15 mouse cellular contexts compared by ENCODE assay signal in genomic region chr7:137073878-137074277, GRCm38 (mm10).
A peak's percentile ranks its signal among the peaks of the same experiment; 100 is the strongest.
DNase-seq lines count a peak whose midpoint lies in the region; ATAC-seq and TF ChIP-seq lines count a peak whose summit lies in the region.
"Had no signal": no experiment of that assay in that cellular context is flagged by ENCODE, and none has a peak within 500 bp of the region (broad histone marks: within the 10 kb centered on the region; RNA-seq: fewer than 3 reads in every experiment).

No protein-coding gene starts in this region.

- H3K4me3 ChIP-seq in heart, adult 2 months, result no peak overlapping the region
- no peak overlapping the region for H3K4me3 ChIP-seq in heart, embryonic 12.5 days
- H3K4me3 ChIP-seq in lung, postnatal 0 days (ENCODE audit: low read depth, low read length), result no peak overlapping the region
- H3K4me3 ChIP-seq in stomach, embryonic 15.5 days (replicated peaks), result no peak overlapping the region
- no peak overlapping the region for H3K4me3 ChIP-seq in cerebellum, adult 2 months (replicated peaks; ENCODE audit: insufficient read depth, low read depth, low read length)
- no peak overlapping the region for H3K4me3 ChIP-seq in layer of hippocampus, adult 2 months
- H3K4me3 ChIP-seq: forebrain, embryonic 10.5 days; midbrain, embryonic 12.5 days; neural tube, embryonic 13.5 days had no signal

- peaks cover 7% of the 10 kb centered on the region for H3K4me1 ChIP-seq in heart, adult 2 months (ENCODE audit: control insufficient read depth, insufficient read depth, low read length)
- peaks cover 21% of the 10 kb centered on the region for H3K4me1 ChIP-seq in heart, embryonic 12.5 days (replicated peaks)
- H3K4me1 ChIP-seq in lung, postnatal 0 days (ENCODE audit: insufficient read depth, low read depth, low read length), result no peaks in the 10 kb centered on the region
- H3K4me1 ChIP-seq in stomach, embryonic 15.5 days, result 0 out of 2 replicates have a peak, but pooled peaks cover 3% of the 10 kb centered on the region
- no peaks in the 10 kb centered on the region; the same call in 1 of the 2 replicates for H3K4me1 ChIP-seq in cerebellum, adult 2 months (ENCODE audit: control insufficient read depth, insufficient read depth, low read length)
- H3K4me1 ChIP-seq: forebrain, embryonic 10.5 days; midbrain, embryonic 12.5 days had no signal

- TF ChIP-seq CTCF in heart, adult 2 months (IDR thresholded peaks at IDR 0.05), result no peak
- TF ChIP-seq CTCF in lung, postnatal 0 days (IDR thresholded peaks at IDR 0.05), result no peak
- TF ChIP-seq CTCF in cerebellum, adult 2 months (IDR thresholded peaks at IDR 0.05; ENCODE audit: borderline replicate concordance, insufficient read depth, low read depth, low read length), result no peak
- no peak for TF ChIP-seq CTCF in layer of hippocampus, adult 2 months (conservative IDR thresholded peaks at IDR 0.05)

- no peaks in the 10 kb centered on the region for H3K79me2 ChIP-seq in heart, adult 2 months (replicated peaks; ENCODE audit: control insufficient read depth, insufficient read depth, low read length)

- no peak for TF ChIP-seq EP300 in heart, adult 2 months (IDR thresholded peaks at IDR 0.05; ENCODE audit: insufficient read depth, low read depth, low read length)
- no peak for TF ChIP-seq EP300 in lung, postnatal 0 days (IDR thresholded peaks at IDR 0.05)

- no peaks in the 10 kb centered on the region for H3K27me3 ChIP-seq in heart, adult 2 months (ENCODE audit: control insufficient read depth, insufficient read depth, low read length)
- H3K27me3 ChIP-seq in heart, embryonic 12.5 days (replicated peaks), result peaks cover 48% of the 10 kb centered on the region
- H3K27me3 ChIP-seq in lung, postnatal 0 days (replicated peaks; ENCODE audit: insufficient read depth, low read length), result no peaks in the 10 kb centered on the region
- H3K27me3 ChIP-seq in stomach, embryonic 15.5 days (replicated peaks), result no peaks in the 10 kb centered on the region
- peaks cover 3% of the 10 kb centered on the region; the same call in 1 of the 2 replicates for H3K27me3 ChIP-seq in cerebellum, adult 2 months (ENCODE audit: control insufficient read depth, insufficient read depth, low read length)
- H3K27me3 ChIP-seq: midbrain, embryonic 12.5 days had no signal

- H3K9ac ChIP-seq in heart, adult 2 months (ENCODE audit: low read depth, low read length), result no peak overlapping the region
- H3K9ac ChIP-seq in heart, embryonic 12.5 days, result no peak overlapping the region
- no peak overlapping the region for H3K9ac ChIP-seq in lung, postnatal 0 days (replicated peaks; ENCODE audit: low read depth)
- no peak overlapping the region for H3K9ac ChIP-seq in stomach, embryonic 15.5 days
- H3K9ac ChIP-seq: liver, postnatal 0 days; midbrain, embryonic 12.5 days; neural tube, embryonic 13.5 days had no signal

- no peak overlapping the region for H3K4me2 ChIP-seq in heart, embryonic 12.5 days
- H3K4me2 ChIP-seq in lung, postnatal 0 days (replicated peaks; ENCODE audit: low read depth, low read length), result no peak overlapping the region
- no peak overlapping the region for H3K4me2 ChIP-seq in stomach, embryonic 15.5 days
- H3K4me2 ChIP-seq: midbrain, embryonic 12.5 days; neural tube, embryonic 13.5 days had no signal

- ATAC-seq in heart, embryonic 12.5 days (ENCODE audit: insufficient number of reproducible peaks, low FRiP score), result no peak
- ATAC-seq in lung, postnatal 0 days, result no peak
- peak; percentile 67; the same call in 1 of the 2 replicates for ATAC-seq in stomach, embryonic 15.5 days (ENCODE audit: insufficient read depth, low FRiP score, low read depth)
- ATAC-seq: liver, postnatal 0 days had no signal

- no peak overlapping the region for H3K27ac ChIP-seq in heart, adult 2 months
- no peak overlapping the region for H3K27ac ChIP-seq in heart, embryonic 12.5 days (ENCODE audit: poor library complexity, severe bottlenecking)
- H3K27ac ChIP-seq in lung, postnatal 0 days (ENCODE audit: low read length), result no peak overlapping the region
- H3K27ac ChIP-seq in stomach, embryonic 15.5 days, result peak overlapping the region; percentile 71
- no peak overlapping the region for H3K27ac ChIP-seq in cerebellum, adult 2 months (ENCODE audit: insufficient read depth, low read length)
- no peak overlapping the region for H3K27ac ChIP-seq in layer of hippocampus, adult 2 months
- H3K27ac ChIP-seq: forebrain, embryonic 10.5 days; kidney, postnatal 0 days; midbrain, embryonic 12.5 days; neural tube, embryonic 13.5 days had no signal

- 67% methylated on average over 5 of the region's 5 CpGs for whole genome bisulfite sequencing in heart, adult 2 months
- 76% methylated on average over 5 of the region's 5 CpGs for WGBS in heart, embryonic 12.5 days
- WGBS in lung, postnatal 0 days, result 75% methylated on average over 5 of the region's 5 CpGs
- WGBS in stomach, embryonic 15.5 days, result 51% methylated on average over 5 of the region's 5 CpGs
- 29% methylated on average over 5 of the region's 5 CpGs for WGBS in cerebellum, adult 2 months

- peak; percentile 49 to 60 for DNase-seq in heart, adult 2 months
- peak; percentile 12 for DNase-seq in lung, postnatal 10 days
- DNase-seq in lung, postnatal 0 days (ENCODE audit: low spot score), result no peak
- peak; percentile 46 to 53 for DNase-seq in heart, adult 9 months (ENCODE audit: low spot score in 2 of 2)
- no peak for DNase-seq in cerebellum, adult 2 months
- DNase-seq in layer of hippocampus, adult 2 months (ENCODE audit: low spot score in 2 of 2), result no peak
- DNase-seq: adrenal gland, adult 2 months; liver, postnatal 0 days; right cerebral cortex, postnatal 25 days had no signal

- TF ChIP-seq POLR2A in heart, adult 2 months (IDR thresholded peaks at IDR 0.05; ENCODE audit: insufficient read depth, low read depth, low read length), result no peak
- no peak for TF ChIP-seq POLR2A in cerebellum, adult 2 months (IDR thresholded peaks at IDR 0.05; ENCODE audit: borderline replicate concordance, insufficient read depth, low read length)

- no peaks in the 10 kb centered on the region for H3K36me3 ChIP-seq in heart, adult 2 months (ENCODE audit: control insufficient read depth, insufficient read depth, low read length)
- H3K36me3 ChIP-seq in heart, embryonic 12.5 days, result no peaks in the 10 kb centered on the region
- H3K36me3 ChIP-seq in lung, postnatal 0 days (ENCODE audit: insufficient read depth, low read length), result no peaks in the 10 kb centered on the region
- no peaks in the 10 kb centered on the region for H3K36me3 ChIP-seq in stomach, embryonic 15.5 days
- H3K36me3 ChIP-seq: forebrain, embryonic 10.5 days; midbrain, embryonic 12.5 days; neural tube, embryonic 13.5 days had no signal

- intact Hi-C loops in heart, adult 2 months (cut with DNase I), result loop anchor here (5.0 kb wide), 1 partner anchor 243 kb away; no protein-coding TSS in a partner anchor

- no peaks in the 10 kb centered on the region for H3K9me3 ChIP-seq in heart, embryonic 12.5 days (replicated peaks)
- no peaks in the 10 kb centered on the region for H3K9me3 ChIP-seq in lung, postnatal 0 days (ENCODE audit: low read length)
- H3K9me3 ChIP-seq in stomach, embryonic 15.5 days, result no peaks in the 10 kb centered on the region
- H3K9me3 ChIP-seq: forebrain, embryonic 10.5 days; midbrain, embryonic 12.5 days; neural tube, embryonic 13.5 days had no signal

Comparison
In these comparisons a context has a peak if more than half of its experiments do, and no peak if none do; other contexts are left out.
1. DNase-seq: peak in heart, adult 2 months (2 of 2), lung, postnatal 10 days (single experiment) and heart, adult 9 months (2 of 2); none in lung, postnatal 0 days (single experiment), cerebellum, adult 2 months (0 of 2) and layer of hippocampus, adult 2 months (0 of 2).